Mouse (Mus musculus) ES-E14 (cell line): Measurements from ENCODE around the gene Vmn1r10. TPM values are rescaled to one million over a fixed set of nuclear protein-coding genes. Genes with fewer than 3 reads are reported as not detected.

Experiments used
- DNase-seq: peaks from one replicate; pipeline ENCODE4 v3.0.0-alpha.2; 2013; ENCODE audit warnings: low read depth, low spot score
- H3K27ac ChIP-seq: 2 replicates; pipeline ENCODE4 v1.5.1; 2012; ENCODE audit warnings: low read depth, mild to moderate bottlenecking, low read length, moderate library complexity, mixed read lengths; ENCODE audit not compliant: poor library complexity, insufficient read depth, severe bottlenecking
- H3K36me3 ChIP-seq: 2 replicates; pipeline ENCODE4 v1.6.1; 2012; ENCODE audit warnings: mild to moderate bottlenecking, low read length, moderate library complexity, mixed read lengths; ENCODE audit not compliant: control insufficient read depth, poor library complexity, insufficient read depth, severe bottlenecking
- H3K4me1 ChIP-seq, 2 experiments: fragments of 150-350 bp in 1 of 2; sonication (generic) in 1 of 2; 2 replicates each; pipeline ENCODE4 v1.6.1; 2012; ENCODE audit warnings: low read length in 2 of 2, mild to moderate bottlenecking in 1 of 2, mixed read lengths in 1 of 2; ENCODE audit not compliant: control insufficient read depth in 2 of 2, insufficient read depth in 2 of 2, poor library complexity in 1 of 2
- H3K4me3 ChIP-seq, 2 experiments: fragments of 150-350 bp in 1 of 2; sonication (generic) in 1 of 2; 2 replicates each; pipeline ENCODE4 v1.5.1; 2012; ENCODE audit warnings: low read length in 2 of 2, low read depth in 1 of 2, mild to moderate bottlenecking in 1 of 2, mixed read lengths in 1 of 2; ENCODE audit not compliant: insufficient read depth in 1 of 2, poor library complexity in 1 of 2, severe bottlenecking in 1 of 2
- H3K9ac ChIP-seq: 2 replicates; pipeline ENCODE4 v1.6.1; 2012; ENCODE audit warnings: low read depth, mild to moderate bottlenecking, low read length, mixed read lengths; ENCODE audit not compliant: poor library complexity, insufficient read depth, severe bottlenecking
- H3K9me3 ChIP-seq: fragments of 150-350 bp; sonication (generic); 2 replicates; pipeline ENCODE4 v1.6.1; 2012; ENCODE audit warnings: low read depth, mild to moderate bottlenecking, low read length; ENCODE audit not compliant: control insufficient read depth, insufficient read depth
- CHD2 ChIP-seq: IDR thresholded peaks from 2 replicates; pipeline ENCODE4 v1.6.1; 2014; ENCODE audit warnings: mild to moderate bottlenecking, low read depth, low read length, inconsistent platforms
- HCFC1 ChIP-seq: IDR thresholded peaks from 2 replicates; pipeline ENCODE4 v1.6.1; 2012; ENCODE audit warnings: low read length, inconsistent platforms, borderline replicate concordance; ENCODE audit not compliant: insufficient read depth
- MAFK ChIP-seq: IDR thresholded peaks from 2 replicates; pipeline ENCODE4 v1.6.1; 2014; ENCODE audit warnings: mild to moderate bottlenecking, low read depth, low read length, inconsistent platforms; ENCODE audit not compliant: insufficient read depth
- ZC3H11A ChIP-seq: IDR thresholded peaks from 2 replicates; pipeline ENCODE4 v1.6.1; 2012; ENCODE audit warnings: low read depth, mild to moderate bottlenecking, inconsistent platforms, low read length, borderline replicate concordance
- ZNF384 ChIP-seq: IDR thresholded peaks from 2 replicates; pipeline ENCODE4 v1.6.1; 2012; ENCODE audit warnings: low read depth, low read length, inconsistent platforms
- in situ Hi-C, 2 experiments: fragments of 600-800 bp; cut with MboI; formaldehyde crosslinking; loops; one replicate each; pipeline ENCODE4 v1.15.1; 2025; ENCODE audit warnings: low sequenced_read_pairs in 2 of 2, inconsistent platforms in 1 of 2; ENCODE audit not compliant: unreplicated experiment in 2 of 2
- total RNA-seq: library from RNA; depleted of rRNA; stranded (reverse); fragments of 300-350 nt; gene quantifications from 2 replicates; pipeline ENCODE4 v1.2.3, GENCODE M21; 2012; rRNA removed

Vmn1r10 gene
- total RNA-seq: not detected in 2 replicates

- in situ Hi-C loops: no loop called here
- Histone ChIP-seq H3K9ac (no peak within 1 kb of the TSS), H3K4me3 (no peak within 1 kb of the TSS), H3K27ac (no peak within 1 kb of the TSS), H3K9me3 (no peaks in the 10 kb centered on the region), H3K36me3 (no peaks in the 10 kb centered on the region), H3K4me1 (no peaks in the 10 kb centered on the region)
- no peak for DNase-seq
- TF ChIP-seq CHD2 (no peak), HCFC1 (no peak), ZNF384 (no peak), ZC3H11A (no peak), MAFK (no peak)
Measured at GRCm38 (mm10) chr6:57109154-57109553, at the start of gene Vmn1r10. Gene Vmn1r10 (plus strand): TSS chr6:57109454.

- no peaks in the 10 kb centered on the region for H3K9me3 ChIP-seq
- DNase-seq: peak; percentile 24
- no peak overlapping the region for H3K9ac ChIP-seq
- H3K4me3 ChIP-seq: no peak overlapping the region
- in situ Hi-C loops: no loop called here
- H3K36me3 ChIP-seq: no peaks in the 10 kb centered on the region
- no peaks in the 10 kb centered on the region for H3K4me1 ChIP-seq
- TF ChIP-seq ZNF384: no peak
- no peak for TF ChIP-seq ZC3H11A
- TF ChIP-seq MAFK: peak; percentile 47; the same call in 1 of the 2 replicates
- TF ChIP-seq CHD2: no peak
- no peak for TF ChIP-seq HCFC1
- H3K27ac ChIP-seq: no peak overlapping the region
Measured at GRCm38 (mm10) chr6:57063730-57064129, 45.5 kb upstream of the Vmn1r10 start.

GRCm38 (mm10) chr6:57066487-57066886 is 42.8 kb upstream of the Vmn1r10 start, which contains the start of gene Vmn1r9:
Gene Vmn1r9 (plus strand): TSS chr6:57066787.
- H3K4me1 ChIP-seq: no peaks in the 10 kb centered on the region
- in situ Hi-C loops: no loop called here
- no peak within 1 kb of the TSS for H3K27ac ChIP-seq
- TF ChIP-seq MAFK (no peak), ZC3H11A (no peak), HCFC1 (no peak), CHD2 (no peak), ZNF384 (no peak)
- H3K36me3 ChIP-seq: no peaks in the 10 kb centered on the region
- no peak for DNase-seq
- no peak within 1 kb of the TSS for H3K9ac ChIP-seq
- H3K9me3 ChIP-seq: no peaks in the 10 kb centered on the region
- no peak within 1 kb of the TSS for H3K4me3 ChIP-seq

GRCm38 (mm10) chr6:57106358-57106757 is 2.9 kb upstream of the Vmn1r10 start:
- TF ChIP-seq HCFC1 (no peak), MAFK (no peak), ZC3H11A (no peak), CHD2 (no peak), ZNF384 (no peak)
- Histone ChIP-seq H3K9me3 (no peaks in the 10 kb centered on the region), H3K36me3 (no peaks in the 10 kb centered on the region), H3K4me1 (no peaks in the 10 kb centered on the region), H3K27ac (no peak overlapping the region), H3K9ac (no peak overlapping the region), H3K4me3 (no peak overlapping the region)
- peak; percentile 2 for DNase-seq
- in situ Hi-C loops: no loop called here

GRCm38 (mm10) chr6:57133155-57133554 is 23.9 kb downstream of the Vmn1r10 start, which contains the start of gene Vmn1r11:
Gene Vmn1r11 (plus strand): TSS chr6:57133455.
- H3K4me3 ChIP-seq: no peak within 1 kb of the TSS
- TF ChIP-seq ZNF384 (no peak), ZC3H11A (no peak), HCFC1 (no peak), CHD2 (no peak), MAFK (no peak)
- H3K36me3 ChIP-seq: no peaks in the 10 kb centered on the region
- H3K9me3 ChIP-seq: no peaks in the 10 kb centered on the region
- DNase-seq: no peak
- in situ Hi-C loops: no loop called here
- H3K9ac ChIP-seq: no peak within 1 kb of the TSS
- no peaks in the 10 kb centered on the region for H3K4me1 ChIP-seq
- H3K27ac ChIP-seq: no peak within 1 kb of the TSS
